Mouse (Mus musculus) layer of hippocampus, adult 8-10 months (tissue): ENCODE data around the gene Pax7. TPM values are rescaled to one million over a fixed set of nuclear protein-coding genes. Genes with fewer than 3 reads are reported as not detected.

Source experiments
- DNase-seq, 2 experiments: peaks; one replicate each; pipeline ENCODE4 v3.0.0; 2022; ENCODE audit warnings: low spot score in 2 of 2
- total RNA-seq, 4 experiments: library from RNA; stranded (reverse); gene quantifications; 2 replicates each; pipeline ENCODE4 v1.2.4; 2022

Pax7 gene
- total RNA-seq, 4 experiments from 2014 or later: 0.04 TPM; not detected in 3

GRCm38 (mm10) chr4:139831501-139832230, 1.7 kb downstream of the Pax7 start:
- no peak for DNase-seq

GRCm38 (mm10) chr4:139830581-139831387, 2.5 kb downstream of the Pax7 start:
- no peak for DNase-seq

- DNase-seq: no peak
Observed at GRCm38 (mm10) chr4:139830053-139830452, 3.3 kb downstream of the Pax7 start.

- DNase-seq: no peak
Observed at GRCm38 (mm10) chr4:139828871-139829590, 4.3 kb downstream of the Pax7 start.

GRCm38 (mm10) chr4:139828283-139828678, 5.0 kb downstream of the Pax7 start:
- DNase-seq: no peak

GRCm38 (mm10) chr4:139827501-139828282, 5.6 kb downstream of the Pax7 start:
- DNase-seq: no peak

- DNase-seq: no peak
Observed at GRCm38 (mm10) chr4:139826231-139826630, 7.1 kb downstream of the Pax7 start.

- DNase-seq: no peak
Observed at GRCm38 (mm10) chr4:139825326-139826112, 7.8 kb downstream of the Pax7 start.

GRCm38 (mm10) chr4:139824572-139825325, 8.6 kb downstream of the Pax7 start:
- DNase-seq: no peak

- DNase-seq: no peak
Observed at GRCm38 (mm10) chr4:139823870-139824472, 9.4 kb downstream of the Pax7 start.

GRCm38 (mm10) chr4:139823138-139823869, 10.0 kb downstream of the Pax7 start:
- no peak for DNase-seq

GRCm38 (mm10) chr4:139822214-139823137, 10.9 kb downstream of the Pax7 start:
- DNase-seq: no peak

- DNase-seq: no peak
Observed at GRCm38 (mm10) chr4:139821491-139822160, 11.7 kb downstream of the Pax7 start.

GRCm38 (mm10) chr4:139821071-139821470, 12.3 kb downstream of the Pax7 start:
- no peak for DNase-seq

GRCm38 (mm10) chr4:139819411-139820030, 13.8 kb downstream of the Pax7 start:
- DNase-seq: no peak

GRCm38 (mm10) chr4:139818163-139818562, 15.2 kb downstream of the Pax7 start:
- DNase-seq: no peak
